Mouse (Mus musculus) midbrain, embryonic 16.5 days (tissue): ENCODE results near the gene Cyth1. TPM values are rescaled to one million over a fixed set of nuclear protein-coding genes. Genes with fewer than 3 reads are reported as not detected.

Experiments
- ATAC-seq: fragments of 200-750 bp; cut with Nextera tagmentation; 2 replicates; pipeline ENCODE4 v1.8.0; 2017; ENCODE audit warnings: moderate TSS enrichment
- H3K27ac ChIP-seq: fragments of 300-500 bp; sonication (generic); 2 replicates; pipeline ENCODE4 v1.5.1; 2014; ENCODE audit warnings: mild to moderate bottlenecking, low read length, mixed read lengths
- H3K27me3 ChIP-seq: fragments of 300-500 bp; sonication (generic); 2 replicates; pipeline ENCODE4 v1.6.1; 2014; ENCODE audit warnings: low read depth, low read length, mixed read lengths; ENCODE audit not compliant: control insufficient read depth, insufficient read depth
- H3K36me3 ChIP-seq: fragments of 300-500 bp; sonication (generic); 2 replicates; pipeline ENCODE4 v1.6.1; 2014; ENCODE audit warnings: mild to moderate bottlenecking, low read length, moderate library complexity, mixed read lengths; ENCODE audit not compliant: control insufficient read depth, insufficient read depth
- H3K4me1 ChIP-seq: fragments of 300-500 bp; sonication (generic); 2 replicates; pipeline ENCODE4 v1.6.1; 2014; ENCODE audit warnings: mild to moderate bottlenecking, low read length, mixed read lengths; ENCODE audit not compliant: control insufficient read depth, insufficient read depth
- H3K4me2 ChIP-seq: fragments of 300-500 bp; sonication (generic); 2 replicates; pipeline ENCODE4 v1.6.1; 2014; ENCODE audit warnings: mild to moderate bottlenecking, low read length, mixed read lengths
- H3K4me3 ChIP-seq: fragments of 300-500 bp; sonication (generic); 2 replicates; pipeline ENCODE4 v1.5.1; 2014; ENCODE audit warnings: low read depth, mild to moderate bottlenecking, low read length, moderate library complexity, mixed read lengths
- H3K9ac ChIP-seq: fragments of 300-500 bp; sonication (generic); 2 replicates; pipeline ENCODE4 v1.6.1; 2014; ENCODE audit warnings: low read depth, low read length, mixed read lengths
- H3K9me3 ChIP-seq: fragments of 300-500 bp; sonication (generic); replicated peaks from 2 replicates; pipeline ENCODE4 v1.6.1; 2014; ENCODE audit warnings: mild to moderate bottlenecking, low read length, mixed read lengths; ENCODE audit not compliant: control insufficient read depth, poor library complexity, severe bottlenecking
- WGBS: fragments of 180-500 bp; shearing (Covaris S2); extraction: QIAGEN DNeasy Blood & Tissue Kit; methylation state at CpG from one replicate; pipeline ENCODE4 v1.1.7; 2014; 5-methylcytosine and 5-hydroxymethylcytosine counted together
- polyA plus RNA-seq: library from polyadenylated mRNA; unstranded; fragments of >200 nt; fragmentation: Nextera tagmentation; extraction: Ambion mirVana; gene quantifications from 2 replicates; pipeline ENCODE4 v1.2.1, GENCODE M21; 2015

Cyth1 gene
- polyA plus RNA-seq, 1 experiment from 2014 or later, result 26.7 TPM

GRCm38 (mm10) chr11:118286434-118286833 lies 38.0 kb upstream of the Cyth1 start:
- ATAC-seq, result no peak
- peaks cover 34% of the 10 kb centered on the region for H3K36me3 ChIP-seq
- no peak overlapping the region for H3K27ac ChIP-seq
- H3K4me3 ChIP-seq, result no peak overlapping the region
- no peak overlapping the region for H3K4me2 ChIP-seq
- 92% methylated on average over 9 of the region's 9 CpGs for WGBS
- peaks cover 13% of the 10 kb centered on the region for H3K4me1 ChIP-seq
- H3K9me3 ChIP-seq, result no peaks in the 10 kb centered on the region
- H3K9ac ChIP-seq, result no peak overlapping the region
- H3K27me3 ChIP-seq, result no peaks in the 10 kb centered on the region

DNA sequence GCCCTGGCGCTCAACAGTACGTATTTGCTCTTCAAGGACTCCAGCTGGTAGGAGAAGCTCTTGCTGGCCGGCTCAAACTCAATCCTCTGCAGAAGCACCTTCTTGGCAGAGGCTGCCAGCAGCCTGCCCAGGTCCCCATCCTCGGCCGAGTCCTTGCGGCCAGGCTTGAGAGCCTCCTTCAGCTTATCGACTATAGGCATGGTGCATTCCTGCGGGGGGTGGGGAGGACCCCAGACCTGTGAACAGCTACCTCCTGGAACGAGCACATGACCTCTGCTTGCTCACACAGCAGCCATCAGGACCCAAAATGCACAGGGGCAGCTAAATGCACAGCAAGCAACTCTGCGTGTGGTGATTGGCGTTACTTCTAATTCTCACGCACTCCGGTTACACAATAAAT lies 37.4 kb upstream of the Cyth1 start:
- Histone ChIP-seq H3K4me2 (no peak overlapping the region), H3K27me3 (no peaks in the 10 kb centered on the region), H3K4me3 (no peak overlapping the region), H3K9ac (no peak overlapping the region), H3K4me1 (peaks cover 11% of the 10 kb centered on the region), H3K9me3 (no peaks in the 10 kb centered on the region), H3K36me3 (peaks cover 34% of the 10 kb centered on the region), H3K27ac (no peak overlapping the region)
- ATAC-seq, result no peak
- 95% methylated on average over 13 of the region's 13 CpGs for WGBS

GRCm38 (mm10) chr11:118280218-118280617 lies 31.8 kb upstream of the Cyth1 start:
- Histone ChIP-seq H3K4me2 (no peak overlapping the region), H3K27me3 (no peaks in the 10 kb centered on the region), H3K4me1 (no peaks in the 10 kb centered on the region), H3K27ac (no peak overlapping the region), H3K9me3 (no peaks in the 10 kb centered on the region), H3K9ac (no peak overlapping the region), H3K36me3 (peaks cover 58% of the 10 kb centered on the region), H3K4me3 (no peak overlapping the region)
- no peak for ATAC-seq
- 99% methylated on average over 3 of the region's 3 CpGs for WGBS

- WGBS, result 90% methylated on average over 7 of the region's 7 CpGs
- no peaks in the 10 kb centered on the region for H3K9me3 ChIP-seq
- no peak overlapping the region for H3K4me2 ChIP-seq
- H3K27me3 ChIP-seq, result no peaks in the 10 kb centered on the region
- no peak for ATAC-seq
- no peak overlapping the region for H3K9ac ChIP-seq
- H3K36me3 ChIP-seq, result peaks cover 55% of the 10 kb centered on the region
- H3K4me1 ChIP-seq, result no peaks in the 10 kb centered on the region
- no peak overlapping the region for H3K27ac ChIP-seq
- H3K4me3 ChIP-seq, result no peak overlapping the region
These were observed 27.9 kb upstream of the Cyth1 start for GRCm38 (mm10) chr11:118276328-118276727.

DNA sequence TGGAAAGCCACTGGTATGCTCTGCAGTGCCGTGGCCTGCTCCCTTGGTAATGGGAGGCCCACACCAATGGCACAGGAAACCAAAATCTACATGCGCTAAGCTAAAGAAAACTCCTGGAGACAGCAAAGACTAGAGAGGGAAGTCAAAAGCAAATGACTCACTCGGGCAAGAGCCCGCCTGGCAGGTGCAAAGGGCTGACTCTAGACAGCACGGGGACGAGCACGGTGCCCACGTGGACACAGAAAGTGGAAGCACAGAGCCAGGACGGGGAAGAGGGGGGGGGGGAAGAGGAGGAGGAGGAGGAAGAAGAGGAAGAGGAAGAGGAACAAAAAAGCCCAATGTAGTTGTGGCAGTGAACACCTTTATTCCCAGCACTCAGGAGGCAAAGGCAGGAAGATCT lies 26.7 kb upstream of the Cyth1 start:
- 98% methylated on average over 9 of the region's 9 CpGs for WGBS
- H3K4me3 ChIP-seq, result no peak overlapping the region

DNA sequence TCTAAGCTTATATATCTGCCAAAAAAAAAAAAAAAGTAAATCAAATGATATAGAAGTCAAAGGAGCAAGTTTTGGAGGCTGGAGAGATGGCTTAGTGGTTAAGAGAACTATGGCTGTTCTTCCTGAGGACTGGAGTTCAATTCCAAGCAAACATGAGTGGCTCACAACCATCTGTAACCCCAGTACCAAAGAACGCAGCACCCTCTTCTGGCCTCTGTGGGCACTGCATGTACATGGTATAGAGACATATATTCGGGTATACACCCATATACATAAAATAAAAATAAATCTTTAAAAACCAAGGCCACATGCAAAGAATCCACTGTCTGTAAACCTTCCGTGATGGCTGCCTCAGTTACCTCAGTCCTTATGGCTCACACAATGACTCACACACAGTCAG lies 21.4 kb upstream of the Cyth1 start:
- Histone ChIP-seq H3K9me3 (no peaks in the 10 kb centered on the region), H3K36me3 (peaks cover 59% of the 10 kb centered on the region), H3K4me1 (no peaks in the 10 kb centered on the region), H3K27me3 (no peaks in the 10 kb centered on the region), H3K27ac (no peak overlapping the region), H3K9ac (no peak overlapping the region), H3K4me2 (no peak overlapping the region), H3K4me3 (no peak overlapping the region)
- WGBS, result 92% methylated on average over 3 of the region's 3 CpGs
- ATAC-seq, result no peak

More for the DNA sequence above, 26.7 kb upstream of the Cyth1 start:
- Histone ChIP-seq H3K9me3 (no peaks in the 10 kb centered on the region), H3K9ac (no peak overlapping the region), H3K27me3 (no peaks in the 10 kb centered on the region), H3K4me2 (no peak overlapping the region), H3K4me1 (no peaks in the 10 kb centered on the region), H3K27ac (no peak overlapping the region), H3K36me3 (peaks cover 61% of the 10 kb centered on the region)
- ATAC-seq, result no peak

DNA sequence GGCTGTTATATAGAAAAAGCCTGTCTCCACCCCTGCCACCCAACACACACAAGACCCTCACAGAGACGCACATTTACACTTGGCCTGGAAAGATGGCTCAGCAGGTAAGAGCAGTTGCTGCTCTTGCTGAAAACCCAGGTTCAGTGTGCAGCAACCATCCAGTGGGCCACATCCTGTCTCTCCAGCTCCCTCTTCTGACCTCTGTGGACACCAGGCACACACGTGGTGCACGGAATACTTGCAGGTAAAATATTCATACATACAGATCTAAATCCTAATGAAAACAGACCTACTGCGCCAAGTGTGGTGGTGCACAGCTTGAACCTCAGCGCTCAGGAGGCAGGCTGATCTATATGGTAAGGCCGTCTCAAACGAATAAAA lies 18.3 kb upstream of the Cyth1 start:
- H3K4me1 ChIP-seq, result no peaks in the 10 kb centered on the region
- peaks cover 65% of the 10 kb centered on the region for H3K36me3 ChIP-seq
- no peak overlapping the region for H3K4me3 ChIP-seq
- H3K4me2 ChIP-seq, result no peak overlapping the region
- H3K27me3 ChIP-seq, result no peaks in the 10 kb centered on the region
- no peak overlapping the region for H3K27ac ChIP-seq
- H3K9me3 ChIP-seq, result no peaks in the 10 kb centered on the region
- H3K9ac ChIP-seq, result no peak overlapping the region
- whole genome bisulfite sequencing, result 91% methylated on average over 7 of the region's 7 CpGs
- no peak for ATAC-seq

DNA sequence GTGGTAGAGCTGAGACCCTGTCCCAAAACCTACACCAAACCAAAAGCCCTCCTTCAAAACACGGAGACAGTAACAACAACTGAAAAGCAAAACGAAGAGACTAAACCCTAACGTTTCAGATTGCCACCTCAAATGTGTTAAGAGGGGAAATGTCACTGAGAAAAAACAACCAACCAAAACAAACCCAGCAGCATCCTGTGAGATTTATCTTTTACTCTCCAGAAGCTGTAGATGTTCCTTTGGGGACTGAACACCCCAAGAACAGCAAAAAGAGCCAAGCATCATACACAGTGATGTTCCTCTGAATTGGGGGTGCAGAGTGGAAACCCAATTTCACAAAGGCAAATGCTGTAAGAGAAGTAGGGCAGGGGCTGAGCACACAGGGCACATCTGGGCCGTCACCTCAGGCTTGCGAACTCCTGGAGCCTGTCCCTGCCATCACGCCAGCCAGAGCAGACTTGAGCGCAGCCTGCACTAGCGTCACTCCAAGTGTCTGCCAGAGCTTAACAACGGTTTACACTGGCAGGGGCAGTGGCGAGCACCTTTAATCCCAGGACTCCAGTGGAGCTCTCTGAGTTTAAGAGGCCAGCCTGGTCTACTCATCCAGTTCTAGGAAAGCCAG lies 17.8 kb upstream of the Cyth1 start:
- no peak overlapping the region for H3K4me2 ChIP-seq
- no peak overlapping the region for H3K4me3 ChIP-seq
- H3K27ac ChIP-seq, result no peak overlapping the region
- peaks cover 63% of the 10 kb centered on the region for H3K36me3 ChIP-seq
- no peaks in the 10 kb centered on the region for H3K27me3 ChIP-seq
- WGBS, result 93% methylated on average over 10 of the region's 10 CpGs
- no peaks in the 10 kb centered on the region for H3K9me3 ChIP-seq
- H3K9ac ChIP-seq, result no peak overlapping the region
- no peak for ATAC-seq
- H3K4me1 ChIP-seq, result no peaks in the 10 kb centered on the region

GRCm38 (mm10) chr11:118265621-118266020 lies 17.2 kb upstream of the Cyth1 start:
- 95% methylated on average over 11 of the region's 11 CpGs for WGBS
- H3K4me2 ChIP-seq, result no peak overlapping the region
- H3K36me3 ChIP-seq, result peaks cover 68% of the 10 kb centered on the region
- no peaks in the 10 kb centered on the region for H3K27me3 ChIP-seq
- H3K27ac ChIP-seq, result no peak overlapping the region
- no peak overlapping the region for H3K9ac ChIP-seq
- H3K9me3 ChIP-seq, result no peaks in the 10 kb centered on the region
- ATAC-seq, result no peak
- no peak overlapping the region for H3K4me3 ChIP-seq
- H3K4me1 ChIP-seq, result no peaks in the 10 kb centered on the region
